17 mouse cellular contexts compared by ENCODE assay signal in the genomic region with DNA sequence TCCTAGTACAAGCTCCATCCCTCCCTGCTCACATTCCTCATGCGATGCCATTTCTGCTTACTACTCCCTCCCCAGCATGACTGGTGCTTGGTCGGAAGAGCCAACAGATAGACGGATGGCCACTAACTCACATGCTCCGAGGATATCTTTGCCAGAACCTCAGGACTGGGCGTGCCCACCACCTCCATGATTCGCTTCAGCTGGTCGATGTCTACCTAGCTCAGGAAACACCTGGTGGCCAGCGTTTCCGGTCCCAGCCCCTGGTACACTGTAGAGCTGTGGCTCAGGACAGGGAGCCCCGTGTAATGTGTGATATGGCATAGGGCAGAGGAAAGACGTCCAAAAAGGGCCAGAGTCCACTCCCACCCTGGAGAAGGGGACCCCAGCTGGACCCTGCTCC. TPM values are rescaled to one million over a fixed set of nuclear protein-coding genes. Genes with fewer than 3 reads are reported as not detected.
DNase-seq lines count a peak whose midpoint lies in the region.
"Had no signal": no experiment of that assay in that cellular context is flagged by ENCODE, and none has a peak within 500 bp of the region (broad histone marks: within the 10 kb centered on the region; RNA-seq: fewer than 3 reads in every experiment).

No protein-coding gene starts in this region.

- 0 out of 2 replicates have a peak, but pooled peaks cover 2% of the 10 kb centered on the region for H3K27me3 ChIP-seq in splenic B cell, adult 2 months (ENCODE audit: control insufficient read depth, insufficient read depth, low read length, poor library complexity, severe bottlenecking)
- H3K27me3 ChIP-seq: Patski had no signal

- peaks cover 2% of the 10 kb centered on the region; the same call in 1 of the 2 replicates for H3K36me3 ChIP-seq in splenic B cell, adult 2 months (ENCODE audit: control insufficient read depth, insufficient read depth, low read length, poor library complexity, severe bottlenecking)
- H3K36me3 ChIP-seq: embryonic facial prominence, embryonic 12.5 days; G1E had no signal

- peak; percentile 93 for DNase-seq in heart, adult 11 months
- no peak for DNase-seq in heart, postnatal 25 days (ENCODE audit: low spot score)
- peak; percentile 73 for DNase-seq in 416B (ENCODE audit: low read depth)
- peak; percentile 36 for DNase-seq in splenic B cell, adult 2 months (ENCODE audit: low read depth, low spot score)
- DNase-seq in cerebellum, adult 11-12 months = no peak
- DNase-seq: adrenal gland, adult 8-10 months; adrenal gland, postnatal 14 days; adrenal gland, postnatal 36 days; B cell, adult 2 months; cerebellum, adult 2 months; cerebellum, adult 9-10 months; cerebellum, postnatal 10 days; cerebellum, postnatal 25 days; forebrain, postnatal 0 days had no signal

- intact Hi-C loops in heart, postnatal 25 days (cut with DNase I) = no loop called here

RNA-seq across cellular contexts. Expression of a gene that starts 4.5 kb away (rescaled TPM):
- total RNA-seq in heart, postnatal 25 days (2021) = 10 to 100 TPM; 20.1 to 22.3 TPM

RNA-seq across cellular contexts. Expression of a gene that starts 4.5 kb away (rescaled TPM):
- total RNA-seq in heart, postnatal 25 days (2021) = 1 to 10 TPM; 1.4 to 2.1 TPM

RNA-seq across cellular contexts. Expression of a gene that starts 16.5 kb away (rescaled TPM):
- total RNA-seq in heart, postnatal 25 days (2021) = 1 to 10 TPM; 7.4 to 8.3 TPM

RNA-seq across cellular contexts. Expression of a gene that starts 22.1 kb away (rescaled TPM):
- 1 to 10 TPM; 8.8 to 9.4 TPM for total RNA-seq in heart, postnatal 25 days (2021)

RNA-seq across cellular contexts. Expression of a gene that starts 35.6 kb away (rescaled TPM):
- total RNA-seq in heart, postnatal 25 days (2021) = 10 to 100 TPM; 81.5 to 86.1 TPM

Comparison
In these comparisons a context has a peak if more than half of its experiments do, and no peak if none do; other contexts are left out.
1. DNase-seq: peak in heart, adult 11 months (single experiment), 416B (single experiment) and splenic B cell, adult 2 months (single experiment); none in heart, postnatal 25 days (single experiment) and cerebellum, adult 11-12 months (single experiment).